ENCODE assay signal across 32 mouse cellular contexts in genomic region chr5:136917613-136918242, GRCm38 (mm10). TPM values are rescaled to one million over a fixed set of nuclear protein-coding genes. Genes with fewer than 3 reads are reported as not detected.
"Had no signal": no experiment of that assay in that cellular context is flagged by ENCODE, and none has a peak within 500 bp of the region (broad histone marks: within the 10 kb centered on the region; RNA-seq: fewer than 3 reads in every experiment).

No protein-coding gene starts in this region.

- H3K9ac ChIP-seq: heart, embryonic 12.5 days; heart, embryonic 15.5 days; hindbrain, embryonic 12.5 days; hindbrain, embryonic 13.5 days; hindbrain, embryonic 14.5 days; hindbrain, embryonic 15.5 days; intestine, embryonic 15.5 days; kidney, embryonic 15.5 days had no signal

- H3K27me3 ChIP-seq: heart, embryonic 13.5 days; heart, embryonic 15.5 days; hindbrain, embryonic 13.5 days; hindbrain, embryonic 15.5 days; intestine, embryonic 15.5 days; kidney, embryonic 15.5 days had no signal

- H3K27ac ChIP-seq: heart, embryonic 10.5 days; heart, embryonic 13.5 days; heart, embryonic 15.5 days; hindbrain, embryonic 12.5 days; hindbrain, embryonic 13.5 days; hindbrain, embryonic 14.5 days; intestine, embryonic 15.5 days; kidney, embryonic 15.5 days; kidney, postnatal 0 days had no signal

- H3K9me3 ChIP-seq: heart, embryonic 10.5 days; heart, embryonic 12.5 days; heart, embryonic 13.5 days; heart, embryonic 15.5 days; hindbrain, embryonic 10.5 days; hindbrain, embryonic 12.5 days; hindbrain, embryonic 13.5 days; hindbrain, embryonic 15.5 days; intestine, embryonic 15.5 days; kidney, embryonic 15.5 days had no signal

- DNase-seq: heart, postnatal 10 days; heart, postnatal 14 days; heart, postnatal 36 days; heart, postnatal 4 days; kidney, adult 11 months; kidney, adult 18-20 months; kidney, adult 2 months; kidney, adult 8-10 months; kidney, adult 9 months; kidney, postnatal 10 days; kidney, postnatal 14 days; kidney, postnatal 25 days; kidney, postnatal 36 days; kidney, postnatal 4 days; layer of hippocampus, adult 9-11 months; layer of hippocampus, postnatal 36 days had no signal

- H3K36me3 ChIP-seq: heart, embryonic 15.5 days; intestine, embryonic 15.5 days had no signal

RNA-seq across cellular contexts. Expression of gene Col26a1, which starts 34.7 kb away (rescaled TPM):
- total RNA-seq: hematopoietic stem cell, adult 5-6 weeks had no signal
- polyA plus RNA-seq: inflammation-experienced regulatory T-cells, adult 6 months had no signal

RNA-seq across cellular contexts. Expression of gene Cldn15, which starts 48.7 kb away (rescaled TPM):
- total RNA-seq: hindbrain, postnatal 0 days; layer of hippocampus, postnatal 10 days had no signal
- polyA plus RNA-seq: inflammation-experienced regulatory T-cells, adult 6 months had no signal
